Mouse (Mus musculus): ENCODE results near the gene 2010111I01Rik.
"Not testable (repeated sequence)": the region's sequence is repeated elsewhere in the genome, so short reads cannot be mapped to it uniquely, and the experiment has no call there.

2010111I01Rik gene

DNA sequence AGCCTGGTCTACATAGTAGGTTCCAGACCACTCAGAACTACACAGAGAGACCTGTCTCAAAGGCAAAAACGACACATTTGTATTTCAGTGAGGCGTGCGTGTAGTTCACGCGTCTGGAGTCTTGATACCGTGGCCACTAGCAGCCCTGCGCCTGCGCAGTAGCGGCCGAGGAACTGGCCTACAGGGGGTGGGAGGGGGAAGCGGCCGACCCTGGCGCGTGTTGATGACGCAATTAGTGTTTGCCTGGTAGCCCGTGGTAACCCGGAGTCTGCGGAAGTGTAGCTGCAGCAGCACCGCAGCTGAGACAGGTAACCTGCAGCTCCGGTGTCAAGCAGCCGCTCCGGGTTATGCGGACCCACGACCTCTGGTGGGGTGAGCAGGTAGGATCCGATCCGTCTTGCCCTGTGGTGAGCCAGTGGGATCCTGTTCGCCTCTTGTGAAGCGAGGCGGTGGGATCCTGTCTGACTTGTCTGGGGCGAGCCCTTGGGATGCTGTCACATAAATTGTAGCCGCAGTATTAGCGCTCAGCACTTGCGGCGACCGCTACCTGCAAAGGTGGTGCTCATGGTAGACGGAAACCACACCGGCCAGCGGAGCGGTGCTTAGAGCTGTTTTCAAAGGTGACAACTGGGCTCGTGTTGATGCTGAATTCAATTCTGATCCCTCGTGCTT lies at the start of gene 2010111I01Rik:
Gene 2010111I01Rik (plus strand): TSS at position 254 of the 672 bp plus-strand sequence.
- peak; percentile 96 for DNase-seq (ENCODE audit: low read depth)

DNA sequence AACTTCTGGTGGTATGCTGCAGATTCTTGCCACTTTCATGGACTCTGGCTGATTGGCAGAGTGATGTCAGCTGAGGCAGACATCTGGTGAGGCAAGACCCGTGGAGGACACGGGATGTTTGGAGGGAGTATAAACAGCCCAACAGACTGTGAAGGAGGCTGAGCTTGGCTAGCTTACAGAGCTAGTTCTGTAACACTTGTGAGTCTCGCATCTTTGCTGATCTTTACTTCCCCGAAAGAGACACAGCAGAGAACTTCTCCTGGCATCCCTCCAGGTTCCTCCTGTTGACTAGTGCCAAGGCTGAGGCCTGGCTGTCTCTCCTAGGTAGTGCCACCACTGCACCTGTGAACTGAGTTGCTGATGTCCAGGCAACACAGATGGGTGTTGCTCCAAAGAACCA lies 48.0 kb upstream of the 2010111I01Rik start:
- DNase-seq (ENCODE audit: low read depth): no peak

DNA sequence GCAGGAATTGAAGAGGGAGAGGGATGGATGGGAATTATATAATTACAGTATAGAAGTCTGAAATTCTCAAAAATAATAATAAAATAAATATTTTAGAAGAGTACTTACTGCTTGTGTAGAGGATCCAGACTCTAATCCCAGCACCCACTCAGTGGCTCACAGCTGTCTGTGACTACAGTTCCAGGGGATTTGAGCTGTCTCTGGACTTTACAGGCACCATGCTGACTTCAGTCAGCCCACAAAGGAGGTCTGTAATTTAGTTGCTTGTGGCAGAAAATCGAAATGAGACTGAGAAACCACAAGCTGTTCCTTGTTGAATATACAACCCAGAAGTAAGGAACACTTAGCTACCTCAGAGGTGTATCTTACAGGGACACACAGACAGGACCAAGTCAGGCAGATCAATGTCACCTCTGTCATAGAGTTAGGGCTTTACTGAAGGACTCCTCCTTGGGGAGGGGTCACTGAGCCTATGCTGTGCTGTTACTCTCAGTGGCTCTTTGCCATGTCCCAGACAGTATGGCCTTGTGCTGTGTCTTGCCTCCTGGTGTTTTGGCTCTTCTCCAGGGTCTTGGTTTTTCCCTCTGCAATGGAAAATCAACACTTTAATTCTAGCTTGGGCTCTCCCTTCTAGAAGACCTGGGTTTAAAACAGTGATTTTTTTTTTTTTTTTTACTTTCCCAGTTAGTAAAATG lies 47.1 kb upstream of the 2010111I01Rik start:
- DNase-seq (ENCODE audit: low read depth): no peak

DNA sequence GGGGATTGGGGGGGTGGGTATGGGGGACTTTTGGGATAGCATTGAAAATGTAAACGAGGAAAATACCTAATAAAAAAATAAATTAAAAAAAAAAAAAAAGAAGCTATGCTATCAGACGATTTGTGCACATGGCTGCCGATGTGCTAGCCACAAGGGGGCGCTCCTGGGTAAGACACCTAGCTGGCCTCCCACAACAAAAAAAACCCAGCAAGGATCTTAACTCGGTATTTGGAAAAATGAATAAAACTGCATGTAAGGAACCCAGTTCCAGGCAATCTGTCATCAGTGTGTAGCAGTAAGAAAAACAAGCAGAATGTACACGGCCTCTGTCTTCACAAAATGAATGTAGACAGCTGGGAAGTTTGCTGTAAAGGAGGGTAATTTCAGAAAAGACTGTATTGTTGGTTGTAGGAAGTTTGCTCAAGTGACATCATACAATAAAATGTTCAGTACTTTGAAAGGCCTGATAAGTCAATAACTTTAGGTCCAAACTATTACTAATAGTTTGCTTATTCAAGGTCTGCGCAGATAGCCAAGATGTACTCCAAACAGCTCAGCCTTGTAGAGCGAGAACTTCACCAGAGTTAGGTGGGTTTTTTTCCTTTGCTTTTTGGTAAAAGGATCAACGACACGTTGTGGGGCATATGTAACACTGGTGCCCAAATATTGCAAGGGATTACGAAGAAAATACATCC lies 44.9 kb upstream of the 2010111I01Rik start:
- peak; percentile 58 for DNase-seq (ENCODE audit: low read depth)

DNA sequence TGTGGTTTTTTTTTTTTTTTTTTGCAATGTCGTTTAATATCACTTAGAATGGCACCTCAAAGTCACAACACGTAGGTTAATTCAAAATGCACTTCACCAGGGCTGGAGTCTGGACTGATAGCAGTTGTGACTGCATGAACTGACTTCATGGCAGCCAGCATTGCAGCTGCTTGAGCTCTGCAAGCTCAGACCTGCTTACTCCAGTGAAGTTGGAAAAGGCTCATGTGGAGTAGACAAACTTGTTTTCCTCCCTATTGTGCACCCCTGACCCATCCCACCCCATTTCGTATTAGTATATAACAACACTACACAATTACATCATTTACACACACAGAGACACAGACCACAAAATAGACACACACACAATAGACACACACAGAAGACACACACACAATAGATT lies 42.0 kb upstream of the 2010111I01Rik start:
- DNase-seq (ENCODE audit: low read depth): no peak

DNA sequence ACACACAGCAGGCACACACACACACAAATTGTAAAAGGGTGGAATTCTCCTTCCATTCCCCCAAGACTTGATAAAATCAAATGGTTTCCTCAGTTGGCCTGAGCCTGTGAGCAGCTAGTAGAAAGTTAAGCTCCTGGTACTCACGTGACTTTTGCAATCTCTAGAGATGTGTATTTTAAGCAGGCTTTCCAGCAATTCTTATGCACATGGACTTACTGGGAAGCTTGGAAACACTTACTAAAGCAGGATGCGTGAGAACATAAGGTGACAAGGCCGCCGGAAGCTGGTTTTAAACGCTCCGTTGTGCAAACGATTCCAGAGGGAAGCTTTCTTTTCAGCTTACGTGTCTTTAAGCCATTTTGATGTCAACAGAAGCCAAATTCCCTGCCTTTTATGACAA lies 41.5 kb upstream of the 2010111I01Rik start:
- DNase-seq (ENCODE audit: low read depth): no peak

DNA sequence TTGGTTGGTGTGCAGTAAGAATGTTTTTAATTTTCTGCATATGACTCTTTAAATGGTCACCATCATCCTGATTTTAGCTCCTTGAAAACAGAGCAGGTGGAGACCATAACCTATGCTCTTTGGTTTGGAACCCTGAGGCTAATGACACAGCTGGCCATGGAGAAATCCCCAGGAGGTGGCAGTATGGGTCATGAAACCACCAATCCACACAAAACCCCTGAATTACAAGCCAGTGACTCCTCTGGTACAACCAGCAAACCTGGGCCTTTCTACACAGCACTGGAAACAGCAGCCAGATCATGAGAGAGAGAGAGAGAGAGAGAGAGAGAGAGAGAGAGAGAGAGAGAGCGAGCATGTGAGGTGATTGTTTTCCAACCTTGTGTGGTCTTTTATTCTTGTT lies 38.2 kb upstream of the 2010111I01Rik start:
- peak; percentile 20 for DNase-seq (ENCODE audit: low read depth)

DNA sequence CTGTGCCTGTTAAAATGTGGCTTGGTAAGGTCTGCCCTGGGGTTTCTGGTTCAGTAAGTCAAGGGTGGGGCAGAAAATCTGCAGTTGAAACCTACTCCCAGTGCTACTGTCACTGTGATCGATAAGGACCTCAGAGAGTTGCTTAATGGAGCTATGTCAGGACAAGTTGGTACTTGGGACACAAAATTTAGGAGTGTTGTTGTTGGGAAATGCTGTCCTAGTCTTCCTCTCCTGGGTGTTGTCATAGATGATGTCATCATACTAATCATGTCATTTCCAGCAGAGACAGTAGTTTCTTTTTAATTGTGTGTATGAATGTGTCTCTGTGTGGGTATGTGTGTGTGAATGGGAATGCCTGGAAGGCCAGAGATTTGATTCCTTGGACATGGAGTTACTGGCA lies 37.2 kb upstream of the 2010111I01Rik start:
- DNase-seq (ENCODE audit: low read depth): no peak

DNA sequence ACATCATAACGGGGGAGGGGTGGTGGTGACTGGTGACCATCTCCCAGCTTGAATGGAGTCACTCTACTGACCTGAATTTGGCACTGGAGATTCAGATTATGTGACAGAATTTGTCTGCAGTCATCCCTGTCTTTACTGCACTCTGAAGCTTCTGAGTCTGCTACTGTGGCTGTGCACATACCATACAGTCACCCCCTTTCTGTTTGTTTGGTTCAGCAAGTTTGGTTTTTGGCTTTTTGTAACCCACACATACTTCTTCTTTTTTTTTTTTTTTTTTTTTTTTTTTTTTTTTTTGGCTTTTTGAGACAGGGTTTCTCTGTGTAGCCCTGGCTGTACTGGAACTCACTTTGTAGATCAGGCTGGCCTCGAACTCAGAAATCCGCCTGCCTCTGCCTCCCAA lies 35.5 kb upstream of the 2010111I01Rik start:
- not testable (repeated sequence) for DNase-seq (ENCODE audit: low read depth)

DNA sequence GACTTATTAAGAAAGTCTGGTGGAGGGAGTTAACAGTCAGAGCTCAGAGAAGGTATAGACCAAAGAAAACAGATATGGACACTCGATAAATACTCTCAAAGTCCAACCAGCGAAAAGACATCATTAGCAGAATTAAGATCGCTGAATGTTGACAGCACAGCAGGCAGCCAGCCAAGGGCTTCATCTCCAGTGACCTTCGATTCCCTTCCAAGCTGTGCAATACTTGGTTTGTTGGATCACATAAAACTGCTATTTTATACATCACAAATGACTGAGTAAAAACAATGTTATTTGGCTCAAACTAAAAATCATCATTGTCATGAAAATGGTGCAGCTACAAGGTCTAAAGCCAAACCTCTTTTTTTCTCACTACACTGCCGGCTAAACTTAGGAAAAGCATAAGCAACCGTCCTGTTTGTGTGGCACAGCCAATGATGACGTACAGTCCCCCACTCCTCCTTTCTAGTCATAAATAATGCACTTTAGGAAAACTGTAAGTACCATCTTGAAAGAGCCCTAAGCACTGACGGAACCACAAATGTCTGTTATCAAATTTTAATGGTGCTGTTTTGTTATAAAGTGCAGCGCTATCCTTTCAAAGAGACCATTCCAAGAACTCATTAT lies 34.8 kb upstream of the 2010111I01Rik start:
- DNase-seq (ENCODE audit: low read depth): no peak

DNA sequence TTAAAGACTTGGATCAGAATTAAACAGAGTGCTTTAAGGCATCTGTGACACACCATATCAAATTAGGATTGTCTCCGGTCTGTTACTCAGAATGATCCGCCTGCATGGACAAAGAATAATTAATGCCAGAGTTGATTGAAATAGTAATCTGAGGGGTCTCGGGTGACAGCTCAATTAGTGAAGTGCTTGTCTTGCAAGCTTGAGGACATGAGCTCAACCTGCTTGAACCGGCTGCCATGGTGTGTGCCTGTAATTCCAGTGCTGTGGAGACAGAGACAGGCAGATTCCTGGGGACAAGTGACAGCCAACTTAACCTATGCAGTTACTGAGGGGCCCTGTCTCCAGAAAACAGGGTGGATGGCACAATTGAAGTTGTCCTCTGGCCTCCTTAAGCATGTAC lies 32.2 kb upstream of the 2010111I01Rik start:
- DNase-seq (ENCODE audit: low read depth): no peak

DNA sequence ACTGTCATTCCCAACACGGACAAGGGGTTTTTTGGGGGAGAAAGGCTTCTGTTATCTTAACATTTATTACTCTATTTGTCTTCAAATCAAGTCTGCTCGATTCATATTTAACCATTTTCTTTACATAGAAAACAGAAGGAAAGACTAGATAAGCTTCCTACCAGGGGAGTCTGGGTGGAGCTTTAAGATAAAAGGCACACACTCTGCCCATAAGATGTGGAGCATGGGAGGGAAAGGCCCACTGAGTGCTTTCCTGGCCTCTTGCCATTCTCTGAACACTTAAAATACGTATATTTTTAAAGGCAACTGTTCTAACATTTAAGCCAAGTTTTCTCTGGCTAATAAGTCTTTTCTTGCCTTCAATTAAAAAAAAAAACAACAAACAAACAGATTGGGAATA lies 25.3 kb upstream of the 2010111I01Rik start:
- peak; percentile 64 for DNase-seq (ENCODE audit: low read depth)

DNA sequence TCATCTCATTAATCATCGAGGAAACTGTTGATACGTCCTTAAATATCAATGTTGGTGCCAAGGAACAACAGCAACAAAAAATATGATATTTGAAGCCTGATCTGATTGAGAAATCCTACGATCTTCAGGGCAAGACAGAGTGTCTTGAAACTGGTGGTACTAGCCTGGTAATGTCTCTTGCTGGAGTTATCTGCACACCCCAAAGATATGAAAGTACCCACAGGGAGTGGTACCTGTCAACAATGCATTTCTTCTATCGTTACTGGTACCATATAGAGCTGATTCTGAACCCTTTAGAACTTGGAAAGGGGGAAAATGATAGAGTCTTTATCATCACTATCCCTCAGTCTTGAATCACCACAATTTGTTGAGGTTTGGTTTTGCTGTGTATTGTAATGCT lies 24.9 kb upstream of the 2010111I01Rik start:
- DNase-seq (ENCODE audit: low read depth): peak; percentile 28

DNA sequence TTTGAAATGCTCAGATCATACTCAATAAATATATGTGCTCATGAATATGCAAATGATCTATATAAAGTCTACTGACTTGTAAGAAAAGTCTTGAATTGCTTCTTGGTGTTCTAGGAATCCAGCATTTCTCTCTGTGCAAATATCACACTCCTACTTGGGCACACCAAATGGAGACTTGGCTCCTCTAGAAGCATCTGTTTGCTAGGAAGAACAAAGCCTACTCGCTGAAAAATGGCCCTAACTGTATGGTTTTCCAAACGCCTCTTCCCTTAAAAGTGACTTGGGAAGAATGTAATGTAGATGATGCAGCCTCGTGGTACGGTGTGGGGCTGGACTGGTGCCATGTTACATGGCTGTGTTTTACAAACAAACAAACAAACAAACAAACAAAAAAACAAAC lies 24.0 kb upstream of the 2010111I01Rik start:
- no peak for DNase-seq (ENCODE audit: low read depth)

DNA sequence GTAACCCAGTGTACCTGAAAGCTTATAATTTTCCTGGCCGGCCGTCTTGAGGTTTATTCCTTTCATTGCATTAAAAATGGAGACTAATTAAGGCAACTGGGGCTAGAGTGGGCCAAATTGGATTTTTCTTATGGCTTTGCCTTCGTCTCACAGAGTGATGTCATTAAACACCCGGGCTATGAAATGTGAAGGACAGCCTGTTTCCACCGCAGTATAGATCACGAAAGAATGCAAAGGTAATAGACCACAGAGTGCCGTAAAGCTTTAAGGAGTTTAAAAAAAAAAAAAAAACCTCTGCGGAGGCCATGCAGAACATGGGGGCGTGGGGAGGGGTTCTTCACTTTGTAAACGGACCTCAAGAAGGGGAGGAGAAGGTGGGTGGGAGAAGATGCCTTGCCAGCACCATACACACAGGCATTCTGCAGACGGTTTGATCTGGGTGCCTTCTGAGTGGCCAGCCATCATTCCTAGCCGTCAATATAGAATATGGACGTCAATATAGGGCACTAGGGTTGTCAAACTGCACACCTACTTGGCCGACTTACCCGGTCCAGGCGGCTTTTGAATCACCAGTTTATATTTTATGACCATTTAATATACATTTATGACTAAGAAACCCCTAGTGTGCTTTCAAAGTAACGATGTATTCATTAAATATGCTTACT lies 23.2 kb upstream of the 2010111I01Rik start:
- no peak for DNase-seq (ENCODE audit: low read depth)

DNA sequence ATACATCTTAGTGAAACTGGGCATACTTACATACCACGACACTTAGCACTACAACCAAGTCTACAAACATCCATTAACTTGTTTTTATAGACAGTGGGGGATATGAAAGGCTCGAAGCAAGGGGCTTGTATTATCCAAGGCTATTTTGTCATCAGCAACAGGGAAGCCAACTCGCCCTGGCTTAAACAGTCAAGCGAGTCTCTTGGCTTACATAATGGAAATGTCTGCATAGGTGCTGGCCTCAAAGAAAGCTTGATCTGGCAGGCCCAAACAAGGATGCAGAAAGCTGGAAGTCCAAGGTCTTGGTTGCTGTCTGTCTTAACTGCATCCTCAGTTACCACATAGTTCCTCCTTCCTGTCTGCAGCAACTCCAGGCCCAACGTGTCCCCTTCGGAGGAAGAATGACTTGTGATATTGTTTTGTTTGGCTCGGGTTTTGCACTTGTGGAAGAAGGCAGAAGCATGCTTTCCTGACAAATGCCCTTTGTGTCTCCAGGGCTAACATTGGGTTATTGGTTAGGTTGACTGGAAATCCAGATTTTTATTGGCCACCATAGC lies 21.3 kb upstream of the 2010111I01Rik start:
- DNase-seq (ENCODE audit: low read depth): no peak

DNA sequence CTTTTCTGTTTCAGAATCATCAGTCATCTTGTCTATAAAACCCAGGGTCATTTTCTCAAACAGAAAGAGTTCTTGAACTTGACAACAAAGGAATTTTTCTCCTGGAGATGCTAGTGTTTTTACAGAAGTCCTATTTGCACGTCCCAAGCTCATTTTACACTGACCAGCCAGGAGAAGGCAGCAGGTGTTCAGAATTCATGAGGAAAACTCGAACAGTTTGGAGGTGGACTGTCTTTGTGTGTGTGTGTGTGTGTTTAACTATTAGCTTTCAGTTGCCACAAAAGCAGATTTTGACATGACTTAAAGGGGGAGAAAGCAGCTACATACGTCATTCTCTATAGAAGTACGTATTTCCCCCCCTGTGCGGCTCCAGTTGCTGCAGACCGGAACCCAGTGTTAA lies 20.6 kb upstream of the 2010111I01Rik start:
- no peak for DNase-seq (ENCODE audit: low read depth)

DNA sequence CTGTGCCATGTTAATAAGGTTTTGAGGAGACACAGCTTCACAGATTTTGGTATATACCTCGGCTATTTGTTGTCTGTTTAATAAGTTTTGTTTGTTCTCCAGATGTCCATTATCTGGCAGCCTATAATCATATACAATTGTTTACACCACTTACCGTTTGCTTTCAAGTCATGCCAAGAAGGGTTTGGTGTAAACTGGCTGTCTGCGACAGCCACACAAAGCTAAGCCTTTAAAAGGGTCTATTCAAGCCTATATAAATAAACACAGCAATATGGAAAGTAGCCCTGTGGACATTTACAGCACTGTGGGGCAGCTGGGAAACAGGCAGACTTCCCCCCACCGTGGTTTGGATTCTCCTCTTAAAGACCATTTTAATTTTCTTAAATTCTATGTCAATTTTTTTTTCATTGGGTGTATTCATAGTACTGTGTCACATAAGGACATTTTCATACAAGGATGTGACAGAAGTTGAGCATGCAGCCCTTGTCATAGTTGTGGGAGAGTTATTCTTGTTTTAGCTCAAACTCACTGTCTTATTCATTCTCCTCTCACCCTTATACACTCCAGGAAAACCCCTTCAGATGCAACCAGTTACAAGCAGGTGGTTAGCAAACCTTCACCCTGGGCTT lies 15.0 kb upstream of the 2010111I01Rik start:
- no peak for DNase-seq (ENCODE audit: low read depth)

DNA sequence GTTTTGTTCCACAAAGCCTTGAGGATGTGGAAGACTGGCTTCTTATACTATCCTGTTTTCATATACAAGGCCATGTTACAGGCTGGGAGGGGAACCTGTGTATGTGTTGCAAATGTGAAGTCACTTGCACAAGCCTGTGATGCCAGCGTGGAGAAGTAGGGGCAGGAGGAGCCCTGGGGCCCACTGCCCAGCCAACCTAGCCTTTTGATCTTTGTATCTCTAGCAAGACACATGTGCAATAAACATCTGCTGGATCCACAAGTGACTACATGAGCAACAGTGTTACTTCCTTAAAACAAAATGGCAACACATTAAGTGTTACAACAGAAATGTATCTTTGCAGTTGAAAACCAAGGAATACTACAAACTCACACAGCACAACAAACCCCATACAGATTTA lies 13.1 kb upstream of the 2010111I01Rik start:
- DNase-seq (ENCODE audit: low read depth): no peak

DNA sequence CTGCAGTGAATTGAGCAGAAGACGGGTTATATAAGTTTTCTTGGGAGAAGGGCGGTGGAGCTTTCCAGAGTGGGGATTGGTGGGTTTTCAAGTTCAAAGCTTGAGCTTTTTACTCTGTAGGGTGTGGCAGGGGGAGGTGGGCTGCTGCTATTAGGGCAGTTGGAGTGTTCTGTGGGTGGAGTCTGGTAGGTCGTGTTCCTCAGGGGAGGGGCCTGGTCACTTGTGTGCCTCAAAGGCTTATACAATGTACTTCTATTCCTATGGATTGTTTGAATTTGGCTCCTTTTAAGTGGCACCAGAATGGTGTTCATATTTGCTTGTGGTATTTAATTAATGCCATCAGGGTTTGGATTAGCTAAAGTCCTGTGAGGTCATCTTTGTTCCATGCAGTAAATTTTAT lies 12.6 kb upstream of the 2010111I01Rik start:
- DNase-seq (ENCODE audit: low read depth): no peak

DNA sequence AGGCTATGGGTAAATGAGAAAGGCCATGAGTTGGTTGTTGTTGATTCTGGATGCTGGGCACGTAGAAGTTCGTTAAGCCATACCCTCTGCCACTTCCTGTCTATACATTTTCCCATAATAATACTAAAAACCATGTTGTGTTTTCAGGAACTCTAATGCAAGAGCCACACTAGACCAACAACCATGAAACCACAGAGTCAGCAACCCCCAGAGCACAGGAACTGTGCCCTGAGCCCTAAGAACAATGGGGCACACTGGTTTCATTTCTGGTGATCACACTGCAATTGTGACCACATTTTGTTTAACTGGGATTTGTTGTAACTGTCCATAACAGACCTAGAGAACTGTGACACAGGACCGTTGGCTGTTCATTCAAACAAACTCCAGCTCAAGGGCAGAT lies 12.1 kb upstream of the 2010111I01Rik start:
- DNase-seq (ENCODE audit: low read depth): no peak

Data from c-Kit-positive CD71-positive TER-119-negative erythroid progenitor cells, embryonic 14.5 days (primary cell).